ENCODE assay signal across 16 mouse cellular contexts in the genomic region with DNA sequence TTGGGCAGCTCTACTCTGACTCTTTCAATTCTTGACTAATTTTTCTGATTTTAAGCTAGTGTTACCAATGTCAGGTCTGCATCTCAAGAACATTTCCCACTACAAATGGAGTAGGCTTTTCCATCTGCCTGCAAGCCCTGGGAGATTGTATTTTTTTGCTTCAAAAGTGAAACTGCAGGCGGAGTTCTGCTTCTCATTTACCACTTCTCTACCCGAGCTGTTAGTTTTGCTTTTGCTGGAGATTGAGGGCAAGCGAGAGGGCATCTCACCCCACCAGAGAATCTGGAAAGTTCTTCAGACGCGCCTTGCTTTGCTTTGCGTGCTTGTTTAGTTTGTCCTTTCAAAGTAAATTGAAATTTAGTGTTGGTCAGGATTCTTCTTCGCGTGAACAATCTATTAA. TPM values are rescaled to one million over a fixed set of nuclear protein-coding genes. Genes with fewer than 3 reads are reported as not detected.
DNase-seq lines count a peak whose midpoint lies in the region; ATAC-seq lines count a peak whose summit lies in the region.
"Had no signal": no experiment of that assay in that cellular context is flagged by ENCODE, and none has a peak within 500 bp of the region (broad histone marks: within the 10 kb centered on the region; RNA-seq: fewer than 3 reads in every experiment).

No protein-coding gene starts in this region.

- 76% methylated on average over 8 of the region's 8 CpGs for WGBS in hindbrain, embryonic 16.5 days
- WGBS in hindbrain, embryonic 10.5 days: 79% methylated on average over 8 of the region's 8 CpGs
- 80% methylated on average over 8 of the region's 8 CpGs for whole genome bisulfite sequencing in midbrain, embryonic 10.5 days

- H3K4me1 ChIP-seq in hindbrain, embryonic 16.5 days (ENCODE audit: control insufficient read depth, insufficient read depth, low read depth, low read length): no peaks in the 10 kb centered on the region
- no peaks in the 10 kb centered on the region for H3K4me1 ChIP-seq in hindbrain, embryonic 10.5 days (replicated peaks)
- H3K4me1 ChIP-seq in midbrain, embryonic 10.5 days: no peaks in the 10 kb centered on the region
- H3K4me1 ChIP-seq: neural tube, embryonic 12.5 days had no signal

- H3K4me3 ChIP-seq in hindbrain, embryonic 16.5 days (ENCODE audit: low read length): no peak overlapping the region
- H3K4me3 ChIP-seq in hindbrain, embryonic 10.5 days: no peak overlapping the region
- H3K4me3 ChIP-seq in midbrain, embryonic 10.5 days: no peak overlapping the region
- H3K4me3 ChIP-seq: layer of hippocampus, adult 2 months; neural tube, embryonic 12.5 days had no signal

- H3K4me2 ChIP-seq in hindbrain, embryonic 16.5 days (ENCODE audit: low read length): peak overlapping the region; percentile 12; the same call in 1 of the 2 replicates
- H3K4me2 ChIP-seq: neural tube, embryonic 12.5 days had no signal

- ATAC-seq in hindbrain, embryonic 16.5 days: no peak
- peak; percentile 87 for ATAC-seq in megakaryocyte, adult 5-6 weeks (ENCODE audit: poor library complexity, severe bottlenecking)
- ATAC-seq: intestine, embryonic 16.5 days had no signal

- DNase-seq in hindbrain, embryonic 10.5 days (ENCODE audit: low spot score): no peak
- DNase-seq in 416B (ENCODE audit: low read depth) (peak; percentile 48), NIH3T3 (ENCODE audit: low read depth) (peak; percentile 33)
- no peak for DNase-seq in midbrain, embryonic 10.5 days (ENCODE audit: low spot score)
- no peak for DNase-seq in ovary, postnatal 14 days (ENCODE audit: low spot score)
- DNase-seq in kidney, adult 11 months: no peak
- DNase-seq: cerebellum, postnatal 36 days; left cerebral cortex, postnatal 4 days; right cerebral cortex, postnatal 25 days had no signal

- no peak overlapping the region for H3K27ac ChIP-seq in hindbrain, embryonic 16.5 days (ENCODE audit: low read depth, low read length)
- no peak overlapping the region for H3K27ac ChIP-seq in hindbrain, embryonic 10.5 days
- no peak overlapping the region for H3K27ac ChIP-seq in midbrain, embryonic 10.5 days (replicated peaks)
- H3K27ac ChIP-seq: layer of hippocampus, adult 2 months; neural tube, embryonic 12.5 days had no signal

- H3K9ac ChIP-seq in hindbrain, embryonic 16.5 days (ENCODE audit: low read depth, low read length): no peak overlapping the region
- H3K9ac ChIP-seq: neural tube, embryonic 12.5 days had no signal

- H3K27me3 ChIP-seq in hindbrain, embryonic 16.5 days (replicated peaks; ENCODE audit: control insufficient read depth, insufficient read depth, low read length): no peaks in the 10 kb centered on the region
- H3K27me3 ChIP-seq in hindbrain, embryonic 10.5 days (ENCODE audit: insufficient read depth, poor library complexity, severe bottlenecking): no peaks in the 10 kb centered on the region
- H3K27me3 ChIP-seq in midbrain, embryonic 10.5 days (ENCODE audit: low read depth, poor library complexity, severe bottlenecking): no peaks in the 10 kb centered on the region
- H3K27me3 ChIP-seq: neural tube, embryonic 12.5 days had no signal

- H3K36me3 ChIP-seq in hindbrain, embryonic 16.5 days (ENCODE audit: control insufficient read depth, insufficient read depth, low read length): no peaks in the 10 kb centered on the region
- no peaks in the 10 kb centered on the region for H3K36me3 ChIP-seq in hindbrain, embryonic 10.5 days
- H3K36me3 ChIP-seq in midbrain, embryonic 10.5 days: no peaks in the 10 kb centered on the region
- H3K36me3 ChIP-seq: neural tube, embryonic 12.5 days had no signal

- no peaks in the 10 kb centered on the region for H3K9me3 ChIP-seq in hindbrain, embryonic 16.5 days (ENCODE audit: control insufficient read depth, low read length)
- no peaks in the 10 kb centered on the region for H3K9me3 ChIP-seq in hindbrain, embryonic 10.5 days
- no peaks in the 10 kb centered on the region for H3K9me3 ChIP-seq in midbrain, embryonic 10.5 days (replicated peaks)
- H3K9me3 ChIP-seq: neural tube, embryonic 12.5 days had no signal

RNA-seq across cellular contexts. Expression of a gene that starts 6.6 kb away (rescaled TPM):
- polyA plus RNA-seq in hindbrain, embryonic 16.5 days (2015; fragmentation: Nextera tagmentation; extraction: Ambion mirVana): 0.12 TPM in 1 of 2 replicates, not detected in the other
- not detected in 2 replicates for polyA plus RNA-seq in hindbrain, embryonic 10.5 days (2016; fragmentation: Nextera tagmentation; extraction: Ambion mirVana)
- total RNA-seq in megakaryocyte, adult 5-6 weeks (2015): 1.8 and 3.1 TPM in 2 replicates
- 4.2 and 6.7 TPM in 2 replicates for total RNA-seq in megakaryocyte, adult 5-6 weeks (2017)
- 0.09 TPM in 1 of 2 replicates, not detected in the other for polyA plus RNA-seq in midbrain, embryonic 10.5 days (2016; fragmentation: Nextera tagmentation; extraction: Ambion mirVana)
- total RNA-seq: layer of hippocampus, adult 2 months; left cerebral cortex, postnatal 4 days had no signal
- polyA plus RNA-seq: heart, embryonic 14.5 days; neural tube, embryonic 12.5 days had no signal

RNA-seq across cellular contexts. Expression of a gene that starts 15.5 kb away (rescaled TPM):
- 157 and 169 TPM in 2 replicates for polyA plus RNA-seq in hindbrain, embryonic 16.5 days (2015; fragmentation: Nextera tagmentation; extraction: Ambion mirVana)
- polyA plus RNA-seq in hindbrain, embryonic 10.5 days (2016; fragmentation: Nextera tagmentation; extraction: Ambion mirVana): 98.7 and 105 TPM in 2 replicates
- total RNA-seq in megakaryocyte, adult 5-6 weeks (2015): 65.0 and 74.3 TPM in 2 replicates
- total RNA-seq in megakaryocyte, adult 5-6 weeks (2017): 16.9 and 25.2 TPM in 2 replicates
- polyA plus RNA-seq in midbrain, embryonic 10.5 days (2016; fragmentation: Nextera tagmentation; extraction: Ambion mirVana): 104 and 115 TPM in 2 replicates

RNA-seq across cellular contexts. Expression of a gene that starts 42.1 kb away (rescaled TPM):
- 14.5 and 16.3 TPM in 2 replicates for polyA plus RNA-seq in hindbrain, embryonic 16.5 days (2015; fragmentation: Nextera tagmentation; extraction: Ambion mirVana)
- 20.0 and 27.8 TPM in 2 replicates for polyA plus RNA-seq in hindbrain, embryonic 10.5 days (2016; fragmentation: Nextera tagmentation; extraction: Ambion mirVana)
- total RNA-seq in megakaryocyte, adult 5-6 weeks (2015): 36.6 and 50.8 TPM in 2 replicates
- 17.7 and 25.5 TPM in 2 replicates for total RNA-seq in megakaryocyte, adult 5-6 weeks (2017)
- polyA plus RNA-seq in midbrain, embryonic 10.5 days (2016; fragmentation: Nextera tagmentation; extraction: Ambion mirVana): 20.6 and 24.1 TPM in 2 replicates

RNA-seq across cellular contexts. Expression of a gene that starts 50.8 kb away (rescaled TPM):
- not detected in 2 replicates for polyA plus RNA-seq in hindbrain, embryonic 16.5 days (2015; fragmentation: Nextera tagmentation; extraction: Ambion mirVana)
- polyA plus RNA-seq in hindbrain, embryonic 10.5 days (2016; fragmentation: Nextera tagmentation; extraction: Ambion mirVana): not detected in 2 replicates
- total RNA-seq in megakaryocyte, adult 5-6 weeks (2015): not detected in 2 replicates
- not detected in 2 replicates for total RNA-seq in megakaryocyte, adult 5-6 weeks (2017)
- not detected in 2 replicates for polyA plus RNA-seq in midbrain, embryonic 10.5 days (2016; fragmentation: Nextera tagmentation; extraction: Ambion mirVana)
- total RNA-seq: layer of hippocampus, adult 2 months; left cerebral cortex, postnatal 4 days had no signal
- polyA plus RNA-seq: heart, embryonic 14.5 days; intestine, embryonic 16.5 days; neural tube, embryonic 12.5 days; thymus, postnatal 0 days had no signal

Comparison
In these comparisons a context has a peak if more than half of its experiments do, and no peak if none do; other contexts are left out.
1. DNase-seq: peak in 416B (single experiment) and NIH3T3 (single experiment); none in hindbrain, embryonic 10.5 days (single experiment), midbrain, embryonic 10.5 days (single experiment), ovary, postnatal 14 days (single experiment) and kidney, adult 11 months (single experiment).